Mouse (Mus musculus) intestine, embryonic 15.5 days (tissue): Measurements from ENCODE around the gene Vav3. TPM values are rescaled to one million over a fixed set of nuclear protein-coding genes. Genes with fewer than 3 reads are reported as not detected.

ENCODE experiments used
- polyA plus RNA-seq: library from polyadenylated mRNA; unstranded; fragments of >200 nt; fragmentation: Nextera tagmentation; extraction: Ambion mirVana; gene quantifications from 2 replicates; pipeline ENCODE4 v1.2.1, GENCODE M21; 2015

The Vav3 gene
- polyA plus RNA-seq, 1 experiment from 2014 or later: 16.6 TPM

Other genes with a start within 250 kb of the Vav3 start
- gene Slc25a24, start 217.5 kb upstream of the Vav3 start, polyA plus RNA-seq: 34.7 and 39.9 TPM in 2 replicates